Mouse (Mus musculus): ENCODE measurements at regions not wholly inside any gene's neighbourhood (a gene's known extent, or its start where the extent isn't known, plus 50 kb on each side); places are given as distances from the start of the nearest gene placed in this dataset.

DNA sequence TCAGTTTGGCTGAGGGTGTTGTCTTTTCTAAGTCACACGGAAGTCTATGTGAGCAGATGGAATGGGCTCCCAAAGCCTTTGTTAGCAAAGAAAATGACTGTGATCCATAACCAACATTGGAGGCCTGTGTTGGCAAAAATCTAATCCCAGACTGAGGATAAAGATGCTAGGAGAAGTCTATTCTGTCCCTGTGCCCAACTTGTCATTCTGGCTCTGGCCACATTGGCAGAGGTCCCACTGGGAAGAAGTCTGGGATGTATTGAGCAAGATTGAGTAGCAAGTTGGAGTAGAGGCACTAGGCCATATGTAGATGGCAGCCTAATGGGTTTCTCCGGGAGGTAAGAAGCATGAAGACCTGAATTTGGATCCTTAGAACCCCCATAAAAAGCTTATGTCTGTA, 54.1 kb downstream of the Nog start:
- no peak for DNase-seq (ENCODE audit: low read depth, low spot score)

DNA sequence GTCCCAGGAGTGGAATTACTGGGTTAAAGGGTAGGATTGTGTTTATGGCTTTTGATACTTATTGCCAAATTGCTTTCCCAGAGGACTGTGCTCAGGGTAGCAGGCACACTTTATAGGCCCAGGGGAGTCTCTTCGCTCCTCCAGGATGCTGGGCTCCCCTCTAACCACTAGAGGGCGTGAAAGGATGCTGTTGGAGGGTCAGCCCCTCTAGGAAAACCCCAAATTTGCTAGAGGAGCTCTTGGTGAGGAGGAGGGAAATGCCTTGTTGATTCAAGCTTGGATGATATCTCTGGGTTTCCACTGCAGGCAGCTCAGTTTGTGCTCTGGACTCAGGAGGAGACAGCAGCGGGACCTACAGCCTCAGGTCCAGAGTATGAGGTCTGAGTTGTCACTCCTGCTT, 58.8 kb downstream of the Nog start:
- peak; percentile 36 for DNase-seq (ENCODE audit: low read depth, low spot score)

DNA sequence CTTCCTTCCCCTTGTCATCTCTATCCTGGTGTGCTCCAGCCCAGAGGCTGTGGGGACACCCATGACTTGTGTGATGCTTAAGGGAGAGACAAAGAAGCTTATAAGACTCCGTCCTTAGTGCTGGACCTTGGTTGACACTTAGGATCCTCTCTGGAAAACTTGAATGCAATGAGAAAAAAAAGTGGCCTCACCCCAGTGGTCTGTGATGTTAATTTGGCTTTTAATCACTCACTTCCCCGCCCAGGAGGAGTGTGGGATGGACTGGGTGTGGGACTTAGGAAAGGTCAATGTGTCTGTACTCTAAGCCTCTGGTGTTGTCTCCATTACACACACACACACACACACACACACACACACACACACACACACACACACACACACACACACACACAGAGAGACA, 60.0 kb downstream of the Nog start:
- DNase-seq (ENCODE audit: low read depth, low spot score): peak; percentile 36

DNA sequence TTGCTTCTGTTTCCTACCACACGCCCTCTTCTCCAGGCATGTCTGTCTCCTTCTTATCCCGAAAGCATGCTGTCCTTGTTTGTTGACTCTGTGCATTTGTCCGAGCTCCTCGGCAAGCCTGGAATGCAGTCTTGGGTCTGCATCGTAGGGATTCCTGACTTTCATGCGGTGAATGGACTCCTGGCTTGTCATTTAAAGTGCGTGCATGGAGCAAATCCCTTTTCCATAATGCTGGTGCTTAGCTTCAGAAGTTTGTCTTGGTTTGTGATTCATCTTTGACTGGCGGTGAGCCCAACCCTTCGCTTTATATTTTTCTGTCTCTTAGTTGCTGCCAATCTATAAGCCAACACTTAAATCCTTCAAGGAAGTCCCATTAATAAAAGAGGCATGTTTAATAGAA, 62.2 kb downstream of the Nog start:
- DNase-seq (ENCODE audit: low read depth, low spot score): no peak

DNA sequence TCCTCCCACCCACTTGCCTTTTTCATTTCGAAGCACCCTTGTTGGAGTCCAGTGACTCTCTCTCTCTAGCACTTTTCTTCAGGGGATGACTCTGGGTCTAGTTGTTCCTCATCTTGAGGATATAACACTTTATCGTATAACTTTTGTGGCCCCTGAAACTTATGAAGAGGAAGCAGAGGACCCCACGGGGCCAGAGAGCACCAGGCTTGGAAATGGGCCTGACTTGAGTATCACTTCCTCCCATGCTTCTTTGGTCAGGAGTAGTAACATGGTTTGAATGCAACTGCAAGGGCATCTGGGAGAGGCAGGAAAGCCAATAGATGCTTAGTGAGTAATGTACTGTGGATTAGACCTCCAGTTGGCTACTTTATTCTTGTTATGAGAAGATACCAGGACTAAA, 65.2 kb downstream of the Nog start:
- DNase-seq (ENCODE audit: low read depth, low spot score): no peak

DNA sequence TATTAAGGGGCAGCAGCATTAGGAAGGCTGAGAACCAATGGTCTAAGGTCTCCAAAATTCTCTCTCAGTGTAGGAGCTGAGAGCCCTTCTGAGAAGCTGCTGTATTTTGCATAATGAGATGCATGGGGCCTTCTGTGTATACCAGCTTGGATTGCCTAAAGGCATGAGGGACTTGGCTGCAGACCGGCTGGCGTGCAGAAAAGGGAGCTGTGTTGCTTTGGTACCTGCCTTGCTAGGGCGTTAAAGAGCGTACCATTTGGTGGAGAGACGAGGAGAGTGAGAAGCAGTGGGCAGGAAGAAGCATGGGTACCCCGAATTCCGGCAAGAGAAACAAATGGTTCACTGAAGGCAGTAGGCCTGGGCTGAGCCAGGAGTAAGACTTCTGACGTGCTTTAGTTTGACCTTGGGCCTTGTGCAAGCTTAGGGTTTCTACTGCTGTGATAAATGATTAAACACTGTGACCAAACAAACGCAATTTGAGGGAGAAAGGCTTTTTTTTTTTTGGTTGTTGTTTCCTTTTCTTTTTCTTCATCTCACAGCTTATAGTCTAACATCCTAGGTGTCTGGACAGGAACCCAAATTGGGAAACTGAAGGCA, 69.2 kb downstream of the Nog start:
- no peak for DNase-seq (ENCODE audit: low read depth, low spot score)

DNA sequence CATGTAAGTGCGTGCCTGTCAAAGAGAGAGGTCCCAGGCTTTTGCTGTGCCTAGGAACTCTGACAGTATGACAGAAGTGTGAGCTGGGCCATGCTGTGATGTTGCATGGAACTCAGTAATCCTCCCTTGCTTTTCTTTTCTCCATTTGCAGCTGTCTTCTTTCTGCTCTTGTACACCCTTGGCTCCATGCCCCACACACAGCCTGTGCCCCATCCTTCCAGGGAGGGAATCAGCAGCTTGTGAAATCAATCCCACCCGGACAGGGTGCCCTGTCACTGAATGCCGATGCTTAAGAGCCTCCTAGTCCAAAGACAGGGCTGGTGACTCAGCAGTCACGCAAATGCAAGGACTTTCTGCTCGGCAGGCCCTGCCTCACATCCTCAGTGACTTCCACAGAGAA, 72.4 kb downstream of the Nog start:
- DNase-seq (ENCODE audit: low read depth, low spot score): no peak

DNA sequence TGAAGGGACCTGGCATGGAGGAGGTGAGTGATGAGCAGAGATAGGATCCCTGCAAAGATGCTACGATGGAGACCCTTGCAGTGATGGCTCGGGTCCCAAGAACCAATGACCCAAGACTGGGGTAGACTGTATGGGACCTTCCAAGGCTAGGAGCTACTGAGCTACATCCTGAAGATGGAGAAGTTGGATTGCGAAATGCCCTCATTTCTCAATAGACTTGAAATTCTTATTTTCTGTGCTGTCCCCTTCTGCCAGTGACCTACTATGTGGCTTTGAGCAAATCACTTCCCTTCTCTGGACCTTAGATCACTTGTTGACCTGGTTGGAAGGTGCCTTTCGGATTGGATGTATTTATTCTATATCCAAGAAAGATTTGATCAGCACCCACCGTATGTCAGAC, 88.9 kb downstream of the Nog start:
- DNase-seq (ENCODE audit: low read depth, low spot score): no peak

DNA sequence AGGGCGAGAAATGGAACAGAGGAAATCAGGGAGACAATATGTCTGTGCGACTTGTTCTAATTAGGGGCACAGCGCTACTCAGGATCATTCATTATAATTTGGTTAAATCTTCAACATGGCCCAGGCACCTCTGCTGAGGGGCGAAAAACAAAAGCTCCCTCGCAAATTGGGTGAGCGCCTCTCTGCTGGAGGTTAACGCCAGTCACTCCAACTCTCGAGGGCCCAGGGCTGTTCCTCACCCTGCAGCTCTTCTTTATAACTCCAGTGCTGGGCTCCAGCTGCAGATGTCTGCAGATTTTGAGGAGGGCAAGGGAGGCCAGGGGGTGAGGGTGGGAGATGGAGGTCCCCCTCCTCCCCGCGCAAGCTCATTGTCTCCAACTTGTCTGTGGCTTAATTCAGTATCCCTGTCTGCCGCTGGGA, 92.6 kb downstream of the Nog start:
- no peak for DNase-seq (ENCODE audit: low read depth, low spot score)

DNA sequence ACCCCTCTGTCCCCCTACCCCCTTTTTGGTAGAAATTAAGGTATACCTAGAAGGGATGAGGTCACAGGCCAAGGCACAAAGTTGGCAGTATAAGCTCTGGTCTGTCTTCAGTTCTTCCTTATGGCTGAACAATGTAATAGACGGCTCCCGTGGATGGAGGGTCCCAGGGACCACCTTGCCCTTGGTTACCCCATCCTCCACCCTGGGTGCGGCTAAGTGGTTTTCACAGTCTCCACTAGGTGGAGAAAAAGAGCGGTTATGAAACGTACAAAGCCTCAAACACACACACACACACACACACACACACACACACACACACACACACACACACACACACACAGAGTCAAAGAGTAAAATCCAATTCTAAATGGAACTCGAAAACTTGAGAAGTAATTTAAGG, 93.1 kb downstream of the Nog start:
- no peak for DNase-seq (ENCODE audit: low read depth, low spot score)

DNA sequence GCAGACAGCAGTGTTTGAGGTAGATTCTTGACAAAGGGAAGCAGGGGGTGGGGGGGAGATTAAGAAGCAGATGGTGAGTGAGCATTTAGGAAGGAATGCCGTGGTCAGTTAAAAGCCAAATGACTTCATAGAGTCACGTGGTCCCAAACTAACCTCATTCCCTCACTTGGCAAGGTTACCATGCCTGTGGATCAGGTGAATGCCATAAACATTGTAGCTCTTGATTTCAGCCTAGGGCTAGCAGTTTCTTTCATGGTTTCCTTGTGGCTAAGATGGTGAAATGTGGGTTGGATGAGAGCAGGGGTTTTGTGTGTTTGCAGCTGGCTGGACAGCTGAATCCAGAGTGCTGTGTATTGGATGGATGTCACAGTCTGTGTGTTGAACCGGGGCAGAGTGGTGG, 95.3 kb downstream of the Nog start:
- no peak for DNase-seq (ENCODE audit: low read depth, low spot score)

DNA sequence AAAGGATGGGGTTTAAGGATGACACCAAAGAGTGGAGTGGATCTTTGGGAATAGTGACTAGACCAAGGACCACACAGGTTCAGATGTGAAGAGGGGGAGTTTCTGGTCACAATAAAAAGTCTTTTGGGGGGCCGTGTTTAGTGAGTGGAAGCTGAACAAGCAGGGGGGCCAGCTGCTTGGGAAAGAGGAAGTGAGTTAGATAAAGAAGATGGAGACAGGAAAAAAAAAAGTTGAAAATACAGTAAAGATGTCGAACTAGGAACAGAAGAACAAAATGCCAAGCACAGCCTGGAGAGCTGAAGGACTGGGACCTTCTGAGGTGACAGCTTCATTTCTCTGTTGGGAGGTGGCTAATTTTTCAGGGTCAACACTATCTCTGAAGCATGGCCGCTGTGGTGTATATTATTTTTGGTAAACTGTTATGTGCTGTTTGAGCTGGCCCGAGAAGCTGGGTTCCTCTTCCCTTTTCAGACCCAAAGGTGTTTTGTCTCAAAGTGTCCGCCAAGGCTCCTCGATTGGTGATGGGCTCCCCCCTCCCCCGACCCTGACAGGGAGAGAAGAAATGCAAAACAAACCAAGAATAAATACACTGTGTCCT, 97.1 kb downstream of the Nog start:
- no peak for DNase-seq (ENCODE audit: low read depth, low spot score)

DNA sequence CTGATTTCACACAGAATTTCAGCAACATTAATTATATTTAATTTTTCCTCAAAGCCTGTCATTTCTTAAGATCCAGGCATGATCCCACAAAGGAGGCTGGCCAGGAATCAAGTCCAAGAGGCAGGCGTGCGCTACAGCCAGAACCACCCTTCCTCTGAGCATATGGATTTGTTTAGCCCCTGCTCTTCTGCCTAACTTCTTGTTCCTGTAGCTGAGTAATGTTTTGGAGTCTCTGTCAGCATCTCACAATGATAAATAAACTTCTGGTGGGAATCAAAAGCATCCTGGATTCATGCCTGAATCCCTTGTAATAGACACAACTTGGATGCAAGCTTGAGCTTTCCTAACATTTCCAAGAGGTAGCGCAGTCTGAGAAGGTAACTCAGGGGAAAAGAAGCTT, 101.7 kb downstream of the Nog start:
- no peak for DNase-seq (ENCODE audit: low read depth, low spot score)

DNA sequence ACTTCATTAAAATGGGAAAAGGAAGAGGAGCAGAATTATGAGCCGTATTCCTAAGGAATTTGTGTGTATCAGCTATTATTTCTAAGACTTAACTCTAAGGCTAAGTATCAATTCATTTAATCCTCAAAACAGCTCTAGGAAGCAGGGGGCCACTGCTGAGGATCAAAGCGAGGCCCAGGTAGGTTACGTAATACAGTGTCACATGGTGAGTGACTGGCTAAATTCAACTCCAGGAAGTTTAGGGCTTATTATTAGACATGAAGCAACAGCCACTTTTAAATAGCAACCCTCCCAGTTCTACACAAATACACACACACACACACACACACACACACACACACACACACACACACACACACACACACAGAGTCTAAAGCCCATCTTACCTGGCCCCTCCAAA, 109.3 kb downstream of the Nog start:
- DNase-seq (ENCODE audit: low read depth, low spot score): no peak

DNA sequence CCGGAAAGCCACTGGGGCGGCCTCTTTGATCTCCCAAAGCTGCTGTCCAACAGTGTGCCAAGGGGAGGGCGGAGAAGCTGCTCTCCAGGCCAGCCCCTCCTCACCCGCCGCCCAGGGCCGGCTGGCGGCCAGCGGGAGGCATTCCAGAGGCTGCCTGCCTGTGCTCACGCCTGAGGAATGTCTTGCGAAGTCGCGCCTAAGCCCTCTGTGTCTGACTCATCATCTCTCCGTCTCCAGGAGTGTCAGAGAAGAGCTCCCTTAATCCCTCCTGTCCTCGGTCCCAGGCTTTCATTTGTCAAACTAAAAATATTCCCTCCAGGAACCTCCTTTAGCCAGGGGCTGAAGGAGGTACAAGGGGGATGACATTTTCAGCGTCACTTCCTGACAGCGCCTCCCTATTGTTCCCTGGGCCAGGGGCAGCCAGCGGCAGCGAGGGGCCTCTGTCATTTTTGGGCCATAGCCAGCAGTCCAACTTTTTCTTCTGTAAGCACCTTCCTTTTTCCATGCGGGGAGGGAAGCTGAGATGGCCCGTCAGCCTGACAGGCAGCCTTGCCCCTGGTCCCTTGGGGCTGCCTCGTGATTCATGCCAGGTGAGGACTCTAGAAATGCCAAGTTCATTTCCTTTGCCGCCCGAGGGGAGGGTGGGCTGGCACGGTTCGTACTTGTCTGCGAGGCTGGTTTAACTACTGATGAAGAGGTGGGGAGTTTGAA, 113.4 kb downstream of the Gm525 start:
- peak; percentile 71 for DNase-seq (ENCODE audit: low read depth, low spot score)

DNA sequence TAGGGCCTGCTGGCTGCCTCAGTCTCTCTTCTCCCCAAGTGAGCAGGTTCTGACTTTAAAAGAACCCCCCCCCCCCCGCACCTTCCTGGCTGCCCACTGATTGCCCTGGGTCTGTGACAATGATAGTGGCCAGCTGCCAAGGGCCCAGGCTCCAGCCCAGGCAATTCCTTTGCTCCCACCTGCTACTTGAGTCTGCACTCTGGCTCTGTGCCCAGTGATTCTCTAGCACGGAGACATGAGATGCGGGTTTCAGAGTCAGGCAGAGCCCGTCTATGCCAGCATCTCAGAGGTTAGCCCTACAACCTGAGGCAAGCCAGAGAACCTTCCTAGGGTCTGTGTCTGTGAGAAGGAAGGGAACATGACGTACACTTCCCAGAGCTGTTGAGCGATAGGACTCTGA, 112.2 kb downstream of the Gm525 start:
- no peak for DNase-seq (ENCODE audit: low read depth, low spot score)

DNA sequence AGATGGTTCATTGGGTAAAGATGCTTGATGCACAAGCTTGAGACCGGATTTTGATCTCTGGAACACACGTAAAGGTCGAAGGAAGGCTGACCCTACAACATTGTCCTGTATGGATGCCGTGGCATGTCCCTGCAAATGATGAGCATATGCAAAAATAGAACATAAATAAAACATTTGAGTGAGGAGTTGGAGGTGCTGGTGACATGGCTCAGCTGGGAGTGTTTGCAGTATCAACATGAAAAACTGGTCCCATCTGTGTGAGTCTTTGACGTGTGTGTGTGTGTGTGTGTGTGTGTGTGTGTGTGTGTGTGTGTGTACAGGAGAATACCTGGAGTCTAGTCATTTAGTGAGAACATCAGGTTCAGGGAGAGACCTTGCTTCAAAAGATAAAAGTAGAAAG, 107.8 kb downstream of the Gm525 start:
- DNase-seq (ENCODE audit: low read depth, low spot score): no peak

DNA sequence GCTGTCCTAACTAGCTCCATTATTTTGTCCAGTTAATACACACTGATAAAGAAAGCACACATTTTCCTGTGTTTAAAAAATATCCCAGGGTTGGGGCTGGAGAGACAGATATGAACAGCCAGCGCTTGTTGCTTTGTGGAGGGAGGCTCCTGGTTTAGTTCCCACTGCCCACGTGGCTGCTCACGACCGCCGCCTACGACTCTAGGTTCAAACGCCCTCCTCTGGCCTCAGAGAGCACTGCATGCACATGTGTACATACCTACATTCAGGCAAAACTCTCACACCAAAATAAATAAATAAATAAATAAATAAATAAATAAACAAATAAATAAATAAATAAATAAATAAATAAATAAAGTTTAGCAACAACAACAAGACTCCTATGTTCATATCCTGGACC, 104.8 kb downstream of the Gm525 start:
- no peak for DNase-seq (ENCODE audit: low read depth, low spot score)

DNA sequence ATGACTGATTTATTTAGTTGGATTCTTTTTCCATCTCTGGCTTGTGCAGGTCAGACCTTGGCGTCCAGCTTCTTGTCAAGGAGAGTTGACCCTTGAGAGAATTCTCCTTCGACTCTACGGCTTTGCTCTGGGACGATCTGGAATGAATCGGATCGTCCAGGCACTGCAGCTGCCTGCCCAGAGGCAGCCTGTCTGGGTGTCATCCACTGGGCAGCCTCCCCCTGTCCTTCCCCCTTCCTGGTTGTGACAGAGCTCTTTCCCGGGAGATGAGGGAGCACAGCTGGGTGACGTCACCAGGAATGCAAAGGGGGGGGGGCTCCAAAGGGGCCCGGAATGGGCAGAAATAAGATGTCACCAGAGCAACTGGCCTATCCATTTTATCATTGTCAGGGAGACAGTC, 101.9 kb downstream of the Gm525 start:
- DNase-seq (ENCODE audit: low read depth, low spot score): no peak

DNA sequence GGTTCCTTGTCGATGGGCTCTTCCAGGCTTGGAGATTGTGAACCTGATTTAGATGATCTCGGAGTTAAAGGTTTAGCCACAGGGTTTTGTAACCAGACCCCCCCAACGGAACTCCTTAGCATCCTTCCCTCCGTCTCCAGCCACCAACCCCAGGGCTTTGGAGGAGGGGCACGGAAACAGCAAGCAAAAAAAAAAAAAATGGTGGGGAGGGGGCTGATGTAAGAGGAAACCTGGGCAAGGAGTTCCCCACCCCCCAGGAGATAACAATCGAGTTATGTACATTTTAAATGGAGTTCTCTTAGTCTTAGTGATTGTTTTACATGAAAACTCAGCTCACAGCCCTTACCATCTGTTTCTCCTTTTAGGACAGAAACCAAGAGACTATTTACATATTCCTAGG, 101.3 kb downstream of the Gm525 start:
- DNase-seq (ENCODE audit: low read depth, low spot score): no peak

DNA sequence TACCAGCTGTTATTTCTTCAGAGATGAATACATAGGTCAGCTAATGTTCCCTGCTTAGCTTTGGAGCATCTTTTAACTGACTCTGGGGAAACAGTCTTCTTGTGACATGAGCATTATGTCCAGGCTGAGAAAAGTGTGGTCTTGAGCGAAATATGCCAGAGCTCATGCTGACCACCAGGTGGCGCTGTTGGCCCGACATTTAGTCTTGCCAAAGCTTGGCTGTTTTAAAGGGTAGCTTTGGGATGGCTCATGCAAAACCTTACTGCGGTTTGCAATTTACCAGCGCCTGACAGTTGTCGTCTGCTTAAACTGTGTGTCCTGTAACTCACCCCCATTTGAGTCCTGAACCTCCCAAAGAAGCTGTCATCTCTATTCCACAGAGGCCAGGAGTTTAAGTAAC, 91.6 kb downstream of the Gm525 start:
- peak; percentile 73 for DNase-seq (ENCODE audit: low read depth, low spot score)

DNA sequence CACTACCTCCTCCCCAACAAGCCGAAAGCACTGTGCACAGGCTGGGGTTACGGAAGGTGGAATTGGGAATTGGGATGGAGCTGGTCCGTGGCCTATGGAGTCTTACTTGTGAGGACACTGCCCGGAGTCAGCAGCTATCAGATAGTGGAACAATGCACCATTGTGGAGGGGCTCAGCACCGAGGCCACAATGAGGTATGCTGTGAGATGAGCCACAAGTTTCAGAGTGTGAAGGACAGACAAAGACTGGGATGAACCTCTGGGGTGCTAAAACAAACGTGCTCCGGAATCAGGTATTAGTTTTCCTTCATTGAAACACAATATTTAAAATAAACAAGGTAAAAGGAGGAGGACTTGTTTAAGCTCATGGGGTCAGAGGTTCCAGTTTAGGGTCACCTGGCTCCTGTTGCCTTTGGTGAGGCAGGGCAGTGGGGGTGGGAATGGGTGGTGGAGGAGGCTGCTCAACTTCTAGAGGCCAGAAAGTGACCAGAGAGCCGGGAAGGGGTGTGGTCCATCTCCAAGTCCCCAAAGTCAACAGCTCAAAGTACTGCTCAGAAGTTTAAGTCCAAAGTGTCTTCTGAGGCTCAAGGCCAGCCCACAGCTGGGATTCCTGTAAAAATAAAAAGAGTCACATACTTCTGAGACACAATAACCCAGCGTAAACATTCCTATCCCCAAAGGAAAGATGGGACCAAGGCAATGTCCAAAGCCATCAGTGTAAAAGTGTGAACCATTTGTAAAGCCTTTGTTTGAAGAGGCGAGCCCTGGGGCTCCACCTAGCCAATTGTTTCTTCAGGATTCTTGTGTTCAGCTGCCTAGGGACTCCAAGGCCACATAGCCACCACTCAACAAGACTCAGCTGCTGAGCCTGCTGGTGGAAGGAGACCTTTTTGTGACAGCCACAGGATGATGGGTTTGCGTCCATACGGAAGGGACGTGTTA, 80.1 kb downstream of the Gm525 start:
- DNase-seq (ENCODE audit: low read depth, low spot score): no peak
